Mouse (Mus musculus): ENCODE data around the gene Ctnna2.

GRCm38 (mm10) chr6:77188628-77189027, 790.9 kb downstream of the Ctnna2 start:
- no peak for TF ChIP-seq CTCF (IDR thresholded peaks at IDR 0.05; ENCODE audit: low read depth, low read length)
- no peak for TF ChIP-seq POLR2AphosphoS5 (IDR thresholded peaks at IDR 0.05; ENCODE audit: insufficient replicate concordance, low read depth, low read length)
- no peak for TF ChIP-seq GATA2 (IDR thresholded peaks at IDR 0.05; ENCODE audit: borderline replicate concordance, low read depth, low read length)
